Mouse (Mus musculus) E14TG2a.4 (cell line): ENCODE data around the gene Rdh16f1.

ENCODE experiments used
- H3K27me3 ChIP-seq: 2 replicates; pipeline ENCODE4 v1.6.1; 2014; ENCODE audit warnings: low read length, control low read depth; ENCODE audit not compliant: insufficient read depth
- H3K36me3 ChIP-seq: 2 replicates; pipeline ENCODE4 v1.6.1; 2014; ENCODE audit warnings: low read length, control low read depth; ENCODE audit not compliant: insufficient read depth
- H3K4me1 ChIP-seq: replicated peaks from 2 replicates; pipeline ENCODE4 v1.6.1; 2014; ENCODE audit warnings: low read depth, low read length, control low read depth
- H3K4me3 ChIP-seq: replicated peaks from 2 replicates; pipeline ENCODE4 v1.5.1; 2014; ENCODE audit warnings: mild to moderate bottlenecking, low read length
- H3K9me3 ChIP-seq: 2 replicates; pipeline ENCODE4 v1.6.1; 2014; ENCODE audit warnings: low read length, control low read depth
- CTCF ChIP-seq: conservative IDR thresholded peaks from 2 replicates; pipeline ENCODE4 v1.5.1; 2014; ENCODE audit warnings: low read length
- NANOG ChIP-seq: IDR thresholded peaks from 2 replicates; pipeline ENCODE4 v1.6.1; 2014; ENCODE audit warnings: borderline replicate concordance, low read length, mixed read lengths
- POU5F1 ChIP-seq: IDR thresholded peaks from 2 replicates; pipeline ENCODE4 v1.6.1; 2014; ENCODE audit warnings: low read length, borderline replicate concordance

The Rdh16f1 gene

DNA sequence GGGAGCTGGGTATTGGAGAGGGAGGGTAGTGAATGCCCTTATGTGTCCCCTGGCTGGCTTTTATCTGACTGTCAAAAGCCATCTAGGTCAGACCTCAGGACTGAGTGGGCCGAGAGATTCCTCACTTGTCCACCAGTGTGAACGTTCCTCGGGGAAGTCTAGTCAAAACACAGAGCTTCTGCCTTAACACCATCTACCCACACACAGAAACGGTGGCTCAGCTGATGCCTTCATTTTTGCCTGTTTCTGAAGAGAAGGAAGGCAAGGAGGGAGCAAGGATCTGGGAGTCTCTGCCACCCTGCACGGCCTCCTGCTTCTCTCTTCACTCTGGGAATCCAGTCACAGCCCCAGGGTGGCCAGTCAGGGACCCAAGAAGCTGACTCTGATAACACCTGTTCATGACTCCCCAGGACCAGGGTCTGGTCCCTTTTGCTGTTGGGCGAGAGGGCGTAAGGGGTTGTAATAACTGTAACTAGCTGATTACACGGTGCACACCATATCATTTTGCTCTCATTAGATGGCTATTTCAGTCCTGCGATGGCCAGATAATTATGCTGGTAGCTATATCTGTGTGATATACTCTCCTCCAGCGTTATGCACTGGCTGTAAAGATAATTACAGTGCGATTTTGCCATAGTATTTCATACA is 29.2 kb upstream of the Rdh16f1 start:
- Histone ChIP-seq H3K27me3 (peaks cover 25% of the 10 kb centered on the region), H3K4me1 (peaks cover 39% of the 10 kb centered on the region), H3K9me3 (peaks cover 9% of the 10 kb centered on the region), H3K36me3 (no peaks in the 10 kb centered on the region), H3K4me3 (no peak overlapping the region)
- TF ChIP-seq CTCF: no peak
- no peak for TF ChIP-seq NANOG
- no peak for TF ChIP-seq POU5F1

DNA sequence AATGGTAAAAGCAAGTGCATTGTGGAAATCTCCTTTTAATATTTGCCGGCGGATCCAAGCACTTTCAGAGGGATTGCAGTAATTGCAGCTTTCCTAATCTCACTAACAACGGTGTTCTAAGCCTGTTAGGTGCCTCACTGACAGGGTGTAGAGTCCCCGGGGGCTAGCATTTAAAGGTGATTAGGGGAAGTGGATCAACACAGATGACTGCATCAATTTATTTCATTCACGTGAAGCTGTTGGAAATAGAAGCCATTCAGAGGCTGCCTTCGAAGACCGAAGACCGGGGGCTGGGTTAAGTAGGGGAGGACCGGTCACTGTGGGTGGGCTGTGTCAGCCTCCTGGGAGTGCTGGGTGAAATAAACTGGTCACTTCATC is 28.7 kb upstream of the Rdh16f1 start:
- TF ChIP-seq NANOG (no peak), CTCF (no peak)

DNA sequence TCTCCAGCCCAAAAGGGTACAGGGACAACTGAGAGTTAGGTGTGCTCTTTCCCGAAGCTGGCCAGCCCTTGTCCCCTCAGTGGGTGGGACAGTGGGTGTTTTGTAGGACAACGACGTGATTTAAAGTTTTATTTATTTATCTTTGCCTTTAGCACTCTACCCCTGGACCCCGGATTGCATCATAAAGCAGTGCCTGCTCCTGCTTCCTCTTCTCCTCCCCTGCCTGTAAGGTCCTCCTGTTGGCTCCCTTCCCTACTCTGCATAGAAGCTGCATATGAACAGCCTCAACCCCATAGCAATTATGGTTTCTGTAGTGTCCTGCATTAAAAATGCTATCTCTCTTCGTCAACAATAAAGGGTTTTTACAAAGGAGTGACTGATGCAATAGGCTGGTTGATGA is 28.2 kb upstream of the Rdh16f1 start:
- Histone ChIP-seq H3K27me3 (peaks cover 19% of the 10 kb centered on the region), H3K4me1 (peaks cover 39% of the 10 kb centered on the region), H3K4me3 (no peak overlapping the region), H3K9me3 (peaks cover 10% of the 10 kb centered on the region), H3K36me3 (no peaks in the 10 kb centered on the region)
- TF ChIP-seq NANOG: no peak
- TF ChIP-seq POU5F1: no peak
- no peak for TF ChIP-seq CTCF

More for the DNA sequence above, 28.7 kb upstream of the Rdh16f1 start:
- Histone ChIP-seq H3K4me3 (no peak overlapping the region), H3K27me3 (peaks cover 20% of the 10 kb centered on the region), H3K36me3 (no peaks in the 10 kb centered on the region), H3K9me3 (peaks cover 10% of the 10 kb centered on the region), H3K4me1 (peaks cover 39% of the 10 kb centered on the region)

DNA sequence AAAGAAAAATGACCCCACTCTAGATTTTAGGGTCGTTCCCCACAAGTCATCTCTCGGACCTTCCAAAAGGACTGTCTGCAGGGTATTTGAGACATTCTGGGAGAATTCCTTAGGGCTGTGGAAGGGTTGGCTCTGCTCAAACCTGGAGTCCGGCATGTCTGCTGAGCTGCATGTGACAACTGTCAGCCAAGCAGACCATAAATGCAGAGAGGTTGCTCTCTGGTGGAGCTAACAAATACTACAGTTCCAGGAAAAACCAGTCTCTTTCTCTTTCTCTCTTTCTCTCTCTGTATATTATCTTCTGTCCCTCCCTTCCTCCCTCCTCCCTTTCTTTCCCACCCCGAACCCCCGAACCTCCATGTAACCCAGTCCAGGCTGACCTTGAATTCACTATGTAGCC is 25.2 kb upstream of the Rdh16f1 start:
- Histone ChIP-seq H3K9me3 (peaks cover 10% of the 10 kb centered on the region), H3K36me3 (no peaks in the 10 kb centered on the region), H3K4me3 (no peak overlapping the region), H3K27me3 (peaks cover 7% of the 10 kb centered on the region; the same call in 1 of the 2 replicates), H3K4me1 (peaks cover 27% of the 10 kb centered on the region)
- TF ChIP-seq POU5F1 (no peak), NANOG (no peak), CTCF (no peak; the same call in 1 of the 2 replicates)

DNA sequence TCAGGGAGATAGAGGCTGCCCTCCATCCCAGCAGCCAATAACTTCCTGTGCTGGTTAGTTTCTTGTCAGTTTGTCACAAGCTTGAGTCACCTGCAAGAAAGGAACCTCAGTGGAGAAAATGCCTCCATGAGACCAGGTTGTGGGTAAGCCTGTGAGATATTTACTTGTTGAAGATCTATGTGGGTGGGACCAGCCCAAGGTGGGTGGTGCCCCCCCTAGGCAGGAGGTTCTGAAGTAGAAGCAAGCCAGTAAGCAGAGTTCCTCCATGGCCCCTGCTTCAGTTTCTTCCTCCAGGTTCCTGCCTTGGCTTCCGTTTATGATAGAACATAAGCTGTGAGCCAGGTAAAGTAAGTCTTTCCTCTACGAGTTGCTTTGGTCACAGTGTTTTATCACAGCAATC is 23.3 kb upstream of the Rdh16f1 start:
- peaks cover 2% of the 10 kb centered on the region for H3K36me3 ChIP-seq
- no peak for TF ChIP-seq POU5F1
- no peak for TF ChIP-seq NANOG
- no peak for TF ChIP-seq CTCF
- H3K4me1 ChIP-seq: peaks cover 32% of the 10 kb centered on the region
- peaks cover 10% of the 10 kb centered on the region for H3K9me3 ChIP-seq
- H3K27me3 ChIP-seq: peaks cover 10% of the 10 kb centered on the region; the same call in 1 of the 2 replicates
- no peak overlapping the region for H3K4me3 ChIP-seq

DNA sequence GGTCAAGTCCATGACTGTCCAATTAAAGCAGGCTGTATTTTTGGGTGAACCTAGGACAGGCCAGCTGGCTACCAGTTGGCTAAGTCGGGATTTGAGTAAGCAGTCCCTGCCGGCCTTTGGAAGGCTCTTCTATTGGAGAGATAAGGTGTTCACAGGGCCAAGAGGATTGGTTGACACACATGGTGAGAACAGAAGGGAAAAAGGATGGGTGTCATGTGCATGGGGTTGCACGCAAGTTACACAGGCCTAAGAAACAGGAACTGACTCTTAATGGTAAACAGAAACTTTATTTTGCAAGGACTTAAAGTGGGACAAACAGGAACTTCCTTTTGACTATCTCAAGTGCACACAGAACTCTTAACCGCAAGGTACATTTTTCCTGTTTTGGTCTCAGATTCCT is 22.7 kb upstream of the Rdh16f1 start:
- Histone ChIP-seq H3K4me3 (no peak overlapping the region), H3K36me3 (peaks cover 8% of the 10 kb centered on the region), H3K9me3 (peaks cover 10% of the 10 kb centered on the region), H3K4me1 (peaks cover 35% of the 10 kb centered on the region), H3K27me3 (peaks cover 10% of the 10 kb centered on the region; the same call in 1 of the 2 replicates)
- no peak for TF ChIP-seq NANOG
- no peak for TF ChIP-seq CTCF
- no peak for TF ChIP-seq POU5F1

DNA sequence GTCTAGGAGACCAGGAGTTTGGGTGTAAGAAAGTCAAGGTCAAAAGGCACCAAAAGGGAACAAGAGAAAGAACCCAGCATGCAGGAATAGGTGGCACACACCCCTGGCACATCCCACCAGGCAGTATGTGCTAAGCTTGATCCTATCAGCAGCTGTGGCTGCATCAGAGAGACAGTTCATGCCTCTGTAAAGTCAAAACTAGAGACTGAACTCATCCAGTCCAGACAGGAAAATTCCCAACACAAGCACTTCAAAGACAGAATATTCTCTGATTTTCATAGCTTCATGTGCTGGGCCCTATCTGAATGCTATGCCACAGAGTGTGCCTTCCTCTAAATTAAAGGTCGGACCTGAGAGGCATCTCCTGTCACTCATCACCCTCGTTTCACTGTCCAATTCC is 22.0 kb upstream of the Rdh16f1 start:
- Histone ChIP-seq H3K9me3 (peaks cover 10% of the 10 kb centered on the region), H3K4me1 (peaks cover 42% of the 10 kb centered on the region), H3K27me3 (peaks cover 10% of the 10 kb centered on the region; the same call in 1 of the 2 replicates), H3K36me3 (peaks cover 14% of the 10 kb centered on the region), H3K4me3 (no peak overlapping the region)
- TF ChIP-seq POU5F1 (no peak), CTCF (no peak), NANOG (no peak)

DNA sequence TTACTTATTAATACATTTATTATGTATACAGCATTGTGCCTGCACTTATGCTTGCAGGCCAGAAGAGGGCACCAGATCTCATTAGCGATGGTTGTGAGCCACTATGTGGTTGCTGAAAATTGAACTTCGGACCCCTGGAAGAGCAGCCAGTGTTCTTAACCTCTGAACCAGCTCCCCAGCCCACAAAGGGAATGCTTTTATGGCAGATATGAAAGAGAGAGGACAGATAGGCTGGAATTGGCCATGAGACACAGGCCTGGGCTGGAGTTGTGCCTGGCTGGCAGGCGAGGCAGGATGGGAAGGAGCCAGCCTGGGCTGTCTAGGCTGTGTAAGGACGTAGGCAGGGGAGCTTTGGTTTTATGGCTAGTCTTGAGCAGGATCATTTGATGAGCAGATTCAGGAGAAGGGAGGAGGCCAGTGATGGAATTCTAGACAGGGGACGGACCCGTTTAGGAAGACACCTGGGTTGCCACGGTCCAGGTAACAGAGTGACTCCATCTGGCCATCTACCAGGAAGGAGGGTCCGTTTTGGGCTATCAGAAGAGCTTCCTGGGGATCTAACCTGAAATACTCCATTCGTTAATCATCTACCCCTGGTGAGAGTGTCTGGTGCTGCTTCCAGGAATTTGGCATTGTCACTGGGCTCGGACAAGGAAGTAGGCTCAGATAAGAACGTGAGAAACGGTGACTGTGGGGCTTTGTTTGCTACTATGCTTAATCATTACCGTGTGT is 21.3 kb upstream of the Rdh16f1 start:
- H3K27me3 ChIP-seq: peaks cover 10% of the 10 kb centered on the region; the same call in 1 of the 2 replicates
- peaks cover 10% of the 10 kb centered on the region for H3K9me3 ChIP-seq
- peaks cover 46% of the 10 kb centered on the region for H3K4me1 ChIP-seq
- TF ChIP-seq NANOG (no peak), CTCF (peak; percentile 71)
- peak overlapping the region; percentile 86; the same call in 1 of the 2 replicates for H3K4me3 ChIP-seq
- peaks cover 22% of the 10 kb centered on the region for H3K36me3 ChIP-seq
